ENCODE assay signal across 21 mouse cellular contexts in the genomic region with DNA sequence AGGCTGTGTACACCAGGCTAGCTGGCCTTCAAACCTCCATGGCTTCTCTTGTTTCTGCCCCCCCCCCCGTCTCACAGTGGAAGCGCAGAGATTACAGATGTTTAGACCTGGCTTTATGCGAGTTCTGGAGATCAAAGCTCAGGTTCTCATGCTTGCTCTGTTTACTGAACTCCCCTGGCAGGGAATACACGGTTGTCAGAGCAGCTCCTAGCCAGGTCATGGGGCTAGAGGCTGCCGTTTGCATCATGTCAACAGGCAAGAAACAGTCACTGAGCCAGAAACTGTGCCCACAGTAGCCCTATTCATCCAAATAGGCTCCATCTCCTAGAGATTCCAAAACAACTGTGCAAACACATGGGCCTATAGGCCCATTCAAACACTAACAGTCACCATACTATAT. TPM values are rescaled to one million over a fixed set of nuclear protein-coding genes. Genes with fewer than 3 reads are reported as not detected.
"Had no signal": no experiment of that assay in that cellular context is flagged by ENCODE, and none has a peak within 500 bp of the region (broad histone marks: within the 10 kb centered on the region; RNA-seq: fewer than 3 reads in every experiment).

No protein-coding gene starts in this region.

- H3K36me3 ChIP-seq: limb, embryonic 15.5 days; lung, embryonic 15.5 days; midbrain, embryonic 12.5 days; midbrain, embryonic 15.5 days; neural tube, embryonic 12.5 days; stomach, embryonic 15.5 days had no signal

- H3K9ac ChIP-seq: limb, embryonic 15.5 days; liver, embryonic 14.5 days; lung, embryonic 15.5 days; midbrain, embryonic 12.5 days; midbrain, embryonic 15.5 days; neural tube, embryonic 12.5 days; stomach, embryonic 15.5 days had no signal

- H3K27ac ChIP-seq: limb, embryonic 15.5 days; liver, embryonic 14.5 days; lung, embryonic 15.5 days; macrophage; midbrain, embryonic 12.5 days; midbrain, embryonic 15.5 days; neural tube, embryonic 12.5 days; stomach, embryonic 15.5 days; stomach, postnatal 0 days had no signal

- H3K4me3 ChIP-seq: limb, embryonic 15.5 days; lung, embryonic 15.5 days; megakaryocyte, embryonic 14.5 days; midbrain, embryonic 12.5 days; midbrain, embryonic 15.5 days; neural tube, embryonic 12.5 days; stomach, embryonic 15.5 days had no signal

- H3K27me3 ChIP-seq: limb, embryonic 15.5 days; lung, embryonic 15.5 days; midbrain, embryonic 12.5 days; midbrain, embryonic 15.5 days; neural tube, embryonic 12.5 days; stomach, embryonic 15.5 days had no signal

- H3K9me3 ChIP-seq: limb, embryonic 15.5 days; lung, embryonic 15.5 days; megakaryocyte, embryonic 14.5 days; midbrain, embryonic 12.5 days; midbrain, embryonic 15.5 days; neural tube, embryonic 12.5 days; stomach, embryonic 15.5 days had no signal

- DNase-seq: lung, adult 2 months; lung, postnatal 14 days; lung, postnatal 36 days; right cerebral cortex, postnatal 14 days; thymus, adult 2 months; thymus, postnatal 14 days; thymus, postnatal 36 days had no signal

- ATAC-seq: lung, postnatal 0 days; midbrain, embryonic 15.5 days had no signal

- H3K4me2 ChIP-seq: limb, embryonic 15.5 days; lung, embryonic 15.5 days; midbrain, embryonic 12.5 days; midbrain, embryonic 15.5 days; neural tube, embryonic 12.5 days; stomach, embryonic 15.5 days had no signal

RNA-seq across cellular contexts. Expression of gene Parva, which starts 40.8 kb away (rescaled TPM):
- total RNA-seq: megakaryocyte progenitor cell, adult 5-6 weeks; monocyte, adult 5-6 weeks; neutrophil, adult 5-6 weeks had no signal
